Mouse (Mus musculus) forebrain, embryonic 12.5 days (tissue): ENCODE results near the gene Blm. TPM values are rescaled to one million over a fixed set of nuclear protein-coding genes. Genes with fewer than 3 reads are reported as not detected.

ENCODE experiments used
- ATAC-seq: fragments of 200-750 bp; cut with Nextera tagmentation; 2 replicates; pipeline ENCODE4 v1.8.0; 2017; ENCODE audit warnings: moderate TSS enrichment; ENCODE audit not compliant: low FRiP score
- H3K27ac ChIP-seq: fragments of 300-500 bp; sonication (generic); 2 replicates; pipeline ENCODE4 v1.5.1; 2016; ENCODE audit warnings: mild to moderate bottlenecking
- H3K27me3 ChIP-seq: fragments of 300-500 bp; sonication (generic); 2 replicates; pipeline ENCODE4 v1.6.1; 2016; ENCODE audit warnings: mild to moderate bottlenecking
- H3K36me3 ChIP-seq: fragments of 300-500 bp; sonication (generic); replicated peaks from 2 replicates; pipeline ENCODE4 v1.6.1; 2016; ENCODE audit warnings: mild to moderate bottlenecking
- H3K4me1 ChIP-seq: fragments of 300-500 bp; sonication (generic); 2 replicates; pipeline ENCODE4 v1.6.1; 2016
- H3K4me2 ChIP-seq: fragments of 300-500 bp; sonication (generic); 2 replicates; pipeline ENCODE4 v1.6.1; 2016; ENCODE audit warnings: mild to moderate bottlenecking, moderate library complexity
- H3K4me3 ChIP-seq: fragments of 300-500 bp; sonication (generic); replicated peaks from 2 replicates; pipeline ENCODE4 v1.5.1; 2016; ENCODE audit warnings: mild to moderate bottlenecking
- H3K9ac ChIP-seq: fragments of 300-500 bp; sonication (generic); 2 replicates; pipeline ENCODE4 v1.6.1; 2016; ENCODE audit warnings: mild to moderate bottlenecking
- H3K9me3 ChIP-seq: fragments of 300-500 bp; sonication (generic); 2 replicates; pipeline ENCODE4 v1.6.1; 2016
- WGBS: fragments of 180-500 bp; shearing (Covaris S2); methylation state at CpG from one replicate; pipeline ENCODE4 v1.1.7; 2016; 5-methylcytosine and 5-hydroxymethylcytosine counted together
- polyA plus RNA-seq: library from polyadenylated mRNA; unstranded; fragments of >200 nt; fragmentation: Nextera tagmentation; extraction: Ambion mirVana; gene quantifications from 2 replicates; pipeline ENCODE4 v1.2.1, GENCODE M21; 2016

The Blm gene
- 39.6 and 43.7 TPM in 2 replicates for polyA plus RNA-seq

- peak within 1 kb of the TSS; percentile 78 for H3K4me3 ChIP-seq
- under 1% methylated on average over 43 of the region's 43 CpGs for WGBS
- peaks cover 15% of the 10 kb centered on the region for H3K4me1 ChIP-seq
- H3K9me3 ChIP-seq = no peaks in the 10 kb centered on the region
- peak within 1 kb of the TSS; percentile 97 for H3K4me2 ChIP-seq
- H3K36me3 ChIP-seq = no peaks in the 10 kb centered on the region
- peak; percentile 100 for ATAC-seq
- H3K27me3 ChIP-seq = peaks cover 28% of the 10 kb centered on the region
- peak within 1 kb of the TSS; percentile 85 for H3K27ac ChIP-seq
- H3K9ac ChIP-seq = peak within 1 kb of the TSS; percentile 75
These were observed at the start of gene Blm for GRCm38 (mm10) chr7:80535009-80535744. Blm (minus strand) TSS chr7:80535119.

- Histone ChIP-seq H3K4me1 (peaks cover 14% of the 10 kb centered on the region), H3K9me3 (no peaks in the 10 kb centered on the region), H3K4me3 (no peak overlapping the region), H3K4me2 (no peak overlapping the region), H3K27me3 (peaks cover 3% of the 10 kb centered on the region; the same call in 1 of the 2 replicates), H3K27ac (no peak overlapping the region), H3K36me3 (peaks cover 6% of the 10 kb centered on the region), H3K9ac (no peak overlapping the region)
- no peak for ATAC-seq
- 45% methylated on average over 6 of the region's 6 CpGs for WGBS
These were observed 49.1 kb upstream of the Blm start for GRCm38 (mm10) chr7:80583981-80584380.

GRCm38 (mm10) chr7:80582821-80583451, 48.0 kb upstream of the Blm start:
- Histone ChIP-seq H3K9me3 (no peaks in the 10 kb centered on the region), H3K36me3 (no peaks in the 10 kb centered on the region), H3K4me3 (no peak overlapping the region), H3K27me3 (peaks cover 3% of the 10 kb centered on the region; the same call in 1 of the 2 replicates), H3K9ac (no peak overlapping the region), H3K27ac (no peak overlapping the region), H3K4me2 (no peak overlapping the region), H3K4me1 (peaks cover 14% of the 10 kb centered on the region)
- 76% methylated on average over 20 of the region's 20 CpGs for WGBS
- no peak for ATAC-seq

GRCm38 (mm10) chr7:80580368-80580767, 45.4 kb upstream of the Blm start:
- no peak overlapping the region for H3K27ac ChIP-seq
- no peaks in the 10 kb centered on the region for H3K36me3 ChIP-seq
- no peak for ATAC-seq
- no peaks in the 10 kb centered on the region for H3K4me1 ChIP-seq
- no peak overlapping the region for H3K4me2 ChIP-seq
- H3K9me3 ChIP-seq = no peaks in the 10 kb centered on the region
- no peak overlapping the region for H3K4me3 ChIP-seq
- H3K27me3 ChIP-seq = no peaks in the 10 kb centered on the region
- H3K9ac ChIP-seq = no peak overlapping the region
- WGBS = 30% methylated on average over 6 of the region's 6 CpGs

- ATAC-seq = no peak
- Histone ChIP-seq H3K9ac (no peak overlapping the region), H3K4me3 (no peak overlapping the region), H3K4me2 (no peak overlapping the region), H3K4me1 (no peaks in the 10 kb centered on the region), H3K27me3 (no peaks in the 10 kb centered on the region), H3K9me3 (no peaks in the 10 kb centered on the region), H3K27ac (no peak overlapping the region), H3K36me3 (no peaks in the 10 kb centered on the region)
- WGBS = 71% methylated on average over 14 of the region's 14 CpGs
These were observed 42.6 kb upstream of the Blm start for GRCm38 (mm10) chr7:80577417-80577980.

GRCm38 (mm10) chr7:80576626-80577025, 41.7 kb upstream of the Blm start:
- ATAC-seq = no peak
- no peak overlapping the region for H3K9ac ChIP-seq
- H3K27ac ChIP-seq = no peak overlapping the region
- H3K4me2 ChIP-seq = no peak overlapping the region
- no peaks in the 10 kb centered on the region for H3K27me3 ChIP-seq
- H3K4me1 ChIP-seq = no peaks in the 10 kb centered on the region
- no peaks in the 10 kb centered on the region for H3K36me3 ChIP-seq
- WGBS = 60% methylated on average over 3 of the region's 3 CpGs
- H3K9me3 ChIP-seq = no peaks in the 10 kb centered on the region
- no peak overlapping the region for H3K4me3 ChIP-seq

GRCm38 (mm10) chr7:80575750-80576149, 40.8 kb upstream of the Blm start:
- H3K9ac ChIP-seq = no peak overlapping the region
- ATAC-seq = no peak
- H3K4me2 ChIP-seq = no peak overlapping the region
- H3K27ac ChIP-seq = no peak overlapping the region
- no peaks in the 10 kb centered on the region for H3K9me3 ChIP-seq
- 0 out of 2 replicates have a peak, but pooled peaks cover 1% of the 10 kb centered on the region for H3K4me1 ChIP-seq
- no peaks in the 10 kb centered on the region for H3K36me3 ChIP-seq
- WGBS = 91% methylated on average over 9 of the region's 9 CpGs
- H3K4me3 ChIP-seq = no peak overlapping the region
- no peaks in the 10 kb centered on the region for H3K27me3 ChIP-seq

- H3K9ac ChIP-seq = no peak overlapping the region
- H3K4me1 ChIP-seq = 0 out of 2 replicates have a peak, but pooled peaks cover 4% of the 10 kb centered on the region
- H3K9me3 ChIP-seq = no peaks in the 10 kb centered on the region
- no peak overlapping the region for H3K4me2 ChIP-seq
- H3K36me3 ChIP-seq = no peaks in the 10 kb centered on the region
- no peaks in the 10 kb centered on the region for H3K27me3 ChIP-seq
- ATAC-seq = no peak
- 76% methylated on average over 3 of the region's 3 CpGs for WGBS
- no peak overlapping the region for H3K27ac ChIP-seq
- no peak overlapping the region for H3K4me3 ChIP-seq
These were observed 38.2 kb upstream of the Blm start for GRCm38 (mm10) chr7:80573076-80573475.

GRCm38 (mm10) chr7:80567982-80568381, 33.1 kb upstream of the Blm start:
- H3K27ac ChIP-seq = no peak overlapping the region
- no peak for ATAC-seq
- no peak overlapping the region for H3K9ac ChIP-seq
- H3K9me3 ChIP-seq = no peaks in the 10 kb centered on the region
- 0 out of 2 replicates have a peak, but pooled peaks cover 4% of the 10 kb centered on the region for H3K4me1 ChIP-seq
- H3K4me3 ChIP-seq = no peak overlapping the region
- no peaks in the 10 kb centered on the region for H3K36me3 ChIP-seq
- 90% methylated on average over 8 of the region's 8 CpGs for WGBS
- no peaks in the 10 kb centered on the region for H3K27me3 ChIP-seq
- H3K4me2 ChIP-seq = no peak overlapping the region

- no peak overlapping the region for H3K9ac ChIP-seq
- WGBS = 76% methylated on average over 5 of the region's 5 CpGs
- no peak overlapping the region for H3K27ac ChIP-seq
- H3K4me3 ChIP-seq = no peak overlapping the region
- H3K4me2 ChIP-seq = no peak overlapping the region
- H3K9me3 ChIP-seq = no peaks in the 10 kb centered on the region
- H3K4me1 ChIP-seq = no peaks in the 10 kb centered on the region
- no peak for ATAC-seq
- no peaks in the 10 kb centered on the region for H3K27me3 ChIP-seq
- no peaks in the 10 kb centered on the region for H3K36me3 ChIP-seq
These were observed 27.0 kb upstream of the Blm start for GRCm38 (mm10) chr7:80561931-80562330.

GRCm38 (mm10) chr7:80561271-80561670, 26.4 kb upstream of the Blm start:
- 90% methylated on average over 9 of the region's 9 CpGs for WGBS
- no peak overlapping the region for H3K9ac ChIP-seq

GRCm38 (mm10) chr7:80558572-80558971, 23.7 kb upstream of the Blm start:
- no peaks in the 10 kb centered on the region for H3K9me3 ChIP-seq
- H3K27ac ChIP-seq = no peak overlapping the region
- no peaks in the 10 kb centered on the region for H3K36me3 ChIP-seq
- no peak for ATAC-seq
- no peak overlapping the region for H3K9ac ChIP-seq
- H3K4me1 ChIP-seq = no peaks in the 10 kb centered on the region
- H3K4me2 ChIP-seq = no peak overlapping the region
- H3K4me3 ChIP-seq = no peak overlapping the region
- 69% methylated on average over 5 of the region's 5 CpGs for WGBS
- H3K27me3 ChIP-seq = no peaks in the 10 kb centered on the region

More at GRCm38 (mm10) chr7:80561271-80561670, 26.4 kb upstream of the Blm start:
- H3K4me3 ChIP-seq = no peak overlapping the region
- H3K9me3 ChIP-seq = no peaks in the 10 kb centered on the region
- ATAC-seq = no peak
- H3K27ac ChIP-seq = no peak overlapping the region
- H3K36me3 ChIP-seq = no peaks in the 10 kb centered on the region
- H3K27me3 ChIP-seq = no peaks in the 10 kb centered on the region
- no peak overlapping the region for H3K4me2 ChIP-seq
- no peaks in the 10 kb centered on the region for H3K4me1 ChIP-seq
